Mouse (Mus musculus) central nervous system, embryonic 18 days (tissue): ENCODE measurements around the gene Arfgap3. TPM values are rescaled to one million over a fixed set of nuclear protein-coding genes. Genes with fewer than 3 reads are reported as not detected.

ENCODE experiments used
- polyA plus RNA-seq: library from polyadenylated mRNA; depleted of rRNA; stranded (reverse); fragments of >200 nt; gene quantifications from 2 replicates; pipeline ENCODE4 v1.2.3, GENCODE M21; 2012; rRNA removed

Gene Arfgap3
- polyA plus RNA-seq, result 32.2 and 34.9 TPM in 2 replicates

DNA sequence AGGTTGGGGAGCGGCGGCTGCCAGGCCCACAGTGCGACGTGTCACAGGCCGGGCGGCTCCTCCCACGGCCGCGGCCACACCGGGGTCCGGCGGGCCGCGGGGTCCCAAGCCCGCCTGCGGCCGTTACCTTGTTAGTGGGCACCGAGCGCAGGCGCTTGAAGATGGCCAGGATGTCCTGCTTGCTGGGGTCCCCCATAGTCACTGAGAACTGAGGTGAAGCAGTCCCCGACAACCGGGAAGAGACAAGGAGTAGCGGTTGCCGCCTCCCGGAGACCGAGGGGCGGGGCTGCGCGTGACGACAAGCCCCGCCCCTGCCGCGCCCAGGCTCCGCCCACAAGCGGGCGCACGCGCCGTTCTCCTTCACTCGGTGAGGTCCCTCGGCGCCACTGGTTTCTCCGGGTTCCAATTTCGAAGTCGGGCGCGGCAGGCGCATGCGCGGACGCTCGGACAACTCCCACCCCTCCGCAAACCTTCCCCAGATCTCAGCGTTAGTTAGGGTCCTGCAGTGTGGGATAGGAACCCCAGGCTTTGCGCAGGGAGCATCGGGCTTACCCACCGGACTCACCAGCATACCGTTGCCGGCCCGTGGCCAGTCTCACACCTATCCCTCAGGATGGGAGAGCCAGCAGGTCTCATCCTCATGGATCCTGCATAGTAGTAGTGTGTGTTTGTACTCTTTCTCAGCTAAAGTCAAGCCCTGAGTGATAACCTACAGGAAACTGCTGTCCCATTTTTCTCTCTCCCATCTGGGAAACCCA lies at the start of gene Arfgap3:
Gene Arfgap3, minus strand, starts transcription at position 294 of the 758 bp plus-strand sequence.

DNA sequence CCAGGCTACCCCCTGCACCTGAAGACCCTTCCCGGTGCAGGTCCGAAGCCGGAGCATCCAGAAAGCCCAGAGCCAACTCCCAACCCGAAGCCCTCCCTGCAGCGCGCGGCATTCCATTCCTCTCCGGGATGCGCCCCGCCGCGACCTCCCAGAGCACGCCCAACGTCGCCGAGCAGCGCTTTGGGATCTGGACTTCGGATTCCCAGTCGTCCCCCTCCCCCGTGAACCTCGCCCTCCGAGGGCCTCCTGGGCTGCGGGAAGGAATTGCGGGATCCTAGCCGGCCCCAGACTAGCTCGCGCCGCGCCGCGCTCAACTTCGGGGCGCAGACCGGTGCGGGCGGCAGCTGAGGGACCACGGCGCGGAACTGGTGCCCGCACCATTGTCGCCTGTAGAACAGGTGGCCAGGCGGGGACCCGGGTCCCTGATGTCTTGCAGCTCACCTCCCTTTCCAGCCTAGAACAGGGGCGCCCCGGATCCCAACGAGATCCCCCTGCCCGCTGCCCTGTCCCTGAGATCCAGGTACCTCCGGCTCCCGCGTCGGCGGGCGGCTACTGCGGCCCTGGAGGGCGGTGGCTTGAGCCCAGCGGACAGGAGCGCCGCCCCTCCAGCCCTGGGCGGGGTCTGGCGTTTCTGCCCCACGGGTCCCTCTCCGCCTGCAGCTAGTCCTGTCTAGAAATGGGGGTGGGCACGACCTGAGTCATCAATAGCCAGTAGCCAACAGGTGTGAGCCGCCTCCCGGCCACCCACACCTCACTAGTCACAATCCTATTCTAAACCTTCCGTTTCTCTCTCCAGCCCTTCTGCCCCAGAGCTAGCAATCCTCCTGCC lies 98.7 kb downstream of the Arfgap3 start, which contains the start of gene A4galt:
Gene A4galt, minus strand, starts transcription at position 599 of the 829 bp plus-strand sequence.

Other genes starting within 250 kb of the Arfgap3 start
- gene Rrp7a, start 227.4 kb downstream of the Arfgap3 start, polyA plus RNA-seq, result 93.1 and 105 TPM in 2 replicates
- 78.5 and 82.2 TPM in 2 replicates for gene Poldip3, start 200.9 kb downstream of the Arfgap3 start, polyA plus RNA-seq
- gene Cyb5r3, start 177.7 kb downstream of the Arfgap3 start, polyA plus RNA-seq, result 46.0 and 53.9 TPM in 2 replicates
- gene A4galt, start 98.5 kb downstream of the Arfgap3 start, polyA plus RNA-seq, result 3.1 and 4.0 TPM in 2 replicates
- gene Pacsin2, start 114.4 kb upstream of the Arfgap3 start, polyA plus RNA-seq, result 24.3 and 25.1 TPM in 2 replicates
- 65.1 and 72.2 TPM in 2 replicates for gene Ttll1, start 160.6 kb upstream of the Arfgap3 start, polyA plus RNA-seq
- 0.47 and 0.62 TPM in 2 replicates for gene Bik, start 176.6 kb upstream of the Arfgap3 start, polyA plus RNA-seq
- gene Tspo, start 213.3 kb upstream of the Arfgap3 start, polyA plus RNA-seq, result 7.9 and 10.1 TPM in 2 replicates
- gene Mcat, start 213.5 kb upstream of the Arfgap3 start, polyA plus RNA-seq, result 31.2 and 31.6 TPM in 2 replicates
- gene Ttll12, start 244.9 kb upstream of the Arfgap3 start, polyA plus RNA-seq, result 36.8 and 40.6 TPM in 2 replicates